Mouse (Mus musculus): ENCODE results near the gene Slc22a16. TPM values are rescaled to one million over a fixed set of nuclear protein-coding genes. Genes with fewer than 3 reads are reported as not detected.

Gene Slc22a16
- total RNA-seq, 1 experiment, result not detected

- in situ Hi-C loops (cut with MboI; ENCODE audit: low sequenced_read_pairs in 2 of 2, unreplicated experiment in 2 of 2), result no loop called here
- no peak overlapping the region for H3K9ac ChIP-seq (ENCODE audit: insufficient read depth, low read depth, low read length, poor library complexity, severe bottlenecking)
Measured at GRCm38 (mm10) chr10:40648776-40649175, 78.6 kb downstream of the Slc22a16 start.

GRCm38 (mm10) chr10:40649634-40650033 lies 79.5 kb downstream of the Slc22a16 start:
- Histone ChIP-seq H3K4me3 (ENCODE audit: insufficient read depth in 1 of 2, low read depth in 1 of 2, low read length in 2 of 2, poor library complexity in 1 of 2, severe bottlenecking in 1 of 2) (no peak overlapping the region), H3K9ac (ENCODE audit: insufficient read depth, low read depth, low read length, poor library complexity, severe bottlenecking) (no peak overlapping the region), H3K9me3 (ENCODE audit: control insufficient read depth, insufficient read depth, low read depth, low read length) (no peaks in the 10 kb centered on the region), H3K4me1 (ENCODE audit: control insufficient read depth in 2 of 2, insufficient read depth in 2 of 2, low read length in 2 of 2, poor library complexity in 1 of 2) (no peaks in the 10 kb centered on the region), H3K36me3 (ENCODE audit: control insufficient read depth, insufficient read depth, low read length, poor library complexity, severe bottlenecking) (no peaks in the 10 kb centered on the region), H3K27ac (ENCODE audit: insufficient read depth, low read depth, low read length, poor library complexity, severe bottlenecking) (no peak overlapping the region)
- in situ Hi-C loops (cut with MboI; ENCODE audit: low sequenced_read_pairs in 2 of 2, unreplicated experiment in 2 of 2), result no loop called here
- TF ChIP-seq HCFC1 (IDR thresholded peaks at IDR 0.05; ENCODE audit: borderline replicate concordance, insufficient read depth, low read length) (no peak), CHD2 (IDR thresholded peaks at IDR 0.05; ENCODE audit: low read depth, low read length) (no peak), ZC3H11A (IDR thresholded peaks at IDR 0.05; ENCODE audit: borderline replicate concordance, low read depth, low read length) (no peak), MAFK (IDR thresholded peaks at IDR 0.05; ENCODE audit: insufficient read depth, low read depth, low read length) (no peak), ZNF384 (IDR thresholded peaks at IDR 0.05; ENCODE audit: low read depth, low read length) (no peak)
- DNase-seq (ENCODE audit: low read depth, low spot score), result no peak

More at GRCm38 (mm10) chr10:40648776-40649175, 78.6 kb downstream of the Slc22a16 start:
- Histone ChIP-seq H3K4me1 (ENCODE audit: control insufficient read depth in 2 of 2, insufficient read depth in 2 of 2, low read length in 2 of 2, poor library complexity in 1 of 2) (no peaks in the 10 kb centered on the region), H3K9me3 (ENCODE audit: control insufficient read depth, insufficient read depth, low read depth, low read length) (no peaks in the 10 kb centered on the region), H3K27ac (ENCODE audit: insufficient read depth, low read depth, low read length, poor library complexity, severe bottlenecking) (no peak overlapping the region), H3K4me3 (ENCODE audit: insufficient read depth in 1 of 2, low read depth in 1 of 2, low read length in 2 of 2, poor library complexity in 1 of 2, severe bottlenecking in 1 of 2) (no peak overlapping the region), H3K36me3 (ENCODE audit: control insufficient read depth, insufficient read depth, low read length, poor library complexity, severe bottlenecking) (no peaks in the 10 kb centered on the region)
- DNase-seq (ENCODE audit: low read depth, low spot score), result no peak
- no peak for TF ChIP-seq ZNF384 (IDR thresholded peaks at IDR 0.05; ENCODE audit: low read depth, low read length)
- no peak for TF ChIP-seq HCFC1 (IDR thresholded peaks at IDR 0.05; ENCODE audit: borderline replicate concordance, insufficient read depth, low read length)
- TF ChIP-seq CHD2 (IDR thresholded peaks at IDR 0.05; ENCODE audit: low read depth, low read length), result no peak

GRCm38 (mm10) chr10:40651676-40652075 lies 81.5 kb downstream of the Slc22a16 start:
- Histone ChIP-seq H3K4me1 (ENCODE audit: control insufficient read depth in 2 of 2, insufficient read depth in 2 of 2, low read length in 2 of 2, poor library complexity in 1 of 2) (no peaks in the 10 kb centered on the region), H3K9ac (ENCODE audit: insufficient read depth, low read depth, low read length, poor library complexity, severe bottlenecking) (no peak overlapping the region), H3K27ac (ENCODE audit: insufficient read depth, low read depth, low read length, poor library complexity, severe bottlenecking) (no peak overlapping the region), H3K9me3 (ENCODE audit: control insufficient read depth, insufficient read depth, low read depth, low read length) (no peaks in the 10 kb centered on the region), H3K4me3 (ENCODE audit: insufficient read depth in 1 of 2, low read depth in 1 of 2, low read length in 2 of 2, poor library complexity in 1 of 2, severe bottlenecking in 1 of 2) (no peak overlapping the region), H3K36me3 (ENCODE audit: control insufficient read depth, insufficient read depth, low read length, poor library complexity, severe bottlenecking) (no peaks in the 10 kb centered on the region)
- no peak for DNase-seq (ENCODE audit: low read depth, low spot score)
- TF ChIP-seq ZNF384 (IDR thresholded peaks at IDR 0.05; ENCODE audit: low read depth, low read length) (no peak), HCFC1 (IDR thresholded peaks at IDR 0.05; ENCODE audit: borderline replicate concordance, insufficient read depth, low read length) (no peak)
- in situ Hi-C loops (cut with MboI; ENCODE audit: low sequenced_read_pairs in 2 of 2, unreplicated experiment in 2 of 2), result no loop called here

Other genes with a start within 250 kb of the Slc22a16 start
- gene Cdk19, start 230.8 kb upstream of the Slc22a16 start, total RNA-seq (2012; rRNA removed), result 6.4 and 6.5 TPM in 2 replicates
- gene Ddo, start 59.7 kb downstream of the Slc22a16 start, total RNA-seq (2012; rRNA removed), result 0.21 TPM in 1 of 2 replicates, not detected in the other
- 0.40 TPM in 1 of 2 replicates, not detected in the other for gene Mettl24, start 112.9 kb downstream of the Slc22a16 start, total RNA-seq (2012; rRNA removed)

Measured in ES-E14 (cell line).